Mouse (Mus musculus) neural tube, embryonic 14.5 days (tissue): ENCODE measurements at regions not wholly inside any gene's neighbourhood (a gene's known extent, or its start where the extent isn't known, plus 50 kb on each side); places are given as distances from the start of the nearest gene placed in this dataset.
A peak's percentile ranks its signal among the peaks of the same experiment; 100 is the strongest.

Experiments used
- ATAC-seq: fragments of 200-750 bp; cut with Nextera tagmentation; 2 replicates; pipeline ENCODE4 v1.8.0; 2017; ENCODE audit warnings: low read depth, mild to moderate bottlenecking, moderate TSS enrichment, moderate library complexity
- H3K27ac ChIP-seq: fragments of 300-500 bp; sonication (generic); 2 replicates; pipeline ENCODE4 v1.5.1; 2014; ENCODE audit warnings: low read depth, mild to moderate bottlenecking, control low read depth, low read length, moderate library complexity, mixed read lengths
- H3K27me3 ChIP-seq: fragments of 300-500 bp; sonication (generic); 2 replicates; pipeline ENCODE4 v1.6.1; 2014; ENCODE audit warnings: low read length; ENCODE audit not compliant: control insufficient read depth, insufficient read depth
- H3K36me3 ChIP-seq: fragments of 300-500 bp; sonication (generic); 2 replicates; pipeline ENCODE4 v1.6.1; 2014; ENCODE audit warnings: low read length, mixed read lengths; ENCODE audit not compliant: control insufficient read depth, insufficient read depth
- H3K4me1 ChIP-seq: fragments of 300-500 bp; sonication (generic); 2 replicates; pipeline ENCODE4 v1.6.1; 2014; ENCODE audit warnings: low read length; ENCODE audit not compliant: control insufficient read depth, insufficient read depth
- H3K4me2 ChIP-seq: fragments of 300-500 bp; sonication (generic); 2 replicates; pipeline ENCODE4 v1.6.1; 2014; ENCODE audit warnings: mild to moderate bottlenecking, low read depth, low read length, control low read depth
- H3K4me3 ChIP-seq: fragments of 300-500 bp; sonication (generic); 2 replicates; pipeline ENCODE4 v1.5.1; 2014; ENCODE audit warnings: low read depth, low read length, control low read depth, mixed read lengths
- H3K9ac ChIP-seq: fragments of 300-500 bp; sonication (generic); replicated peaks from 2 replicates; pipeline ENCODE4 v1.6.1; 2014; ENCODE audit warnings: low read depth, mild to moderate bottlenecking, control low read depth, low read length, mixed read lengths
- H3K9me3 ChIP-seq: fragments of 300-500 bp; sonication (generic); 2 replicates; pipeline ENCODE4 v1.6.1; 2016; ENCODE audit warnings: low read length; ENCODE audit not compliant: control insufficient read depth
- WGBS: fragments of 180-500 bp; shearing (Covaris S2); extraction: QIAGEN DNeasy Blood & Tissue Kit; methylation state at CpG from one replicate; pipeline ENCODE4 v1.1.7; 2014; 5-methylcytosine and 5-hydroxymethylcytosine counted together

GRCm38 (mm10) chr13:72938156-72938874, 309.7 kb downstream of the Irx2 start:
- Histone ChIP-seq H3K36me3 (no peaks in the 10 kb centered on the region), H3K27ac (no peak overlapping the region), H3K4me2 (no peak overlapping the region), H3K27me3 (no peaks in the 10 kb centered on the region), H3K4me1 (no peaks in the 10 kb centered on the region), H3K9me3 (no peaks in the 10 kb centered on the region), H3K9ac (no peak overlapping the region), H3K4me3 (no peak overlapping the region)
- ATAC-seq = no peak
- WGBS = 61% methylated on average over 13 of the region's 13 CpGs

GRCm38 (mm10) chr13:72947374-72948165, 312.7 kb upstream of the Irx4 start:
- no peaks in the 10 kb centered on the region for H3K9me3 ChIP-seq
- no peaks in the 10 kb centered on the region for H3K27me3 ChIP-seq
- no peak overlapping the region for H3K4me3 ChIP-seq
- no peak overlapping the region for H3K4me2 ChIP-seq
- H3K36me3 ChIP-seq = no peaks in the 10 kb centered on the region
- H3K9ac ChIP-seq = no peak overlapping the region
- WGBS = 64% methylated on average over 7 of the region's 7 CpGs
- ATAC-seq = no peak
- no peak overlapping the region for H3K27ac ChIP-seq
- H3K4me1 ChIP-seq = no peaks in the 10 kb centered on the region

- H3K27ac ChIP-seq = no peak overlapping the region
- no peaks in the 10 kb centered on the region for H3K27me3 ChIP-seq
- H3K36me3 ChIP-seq = no peaks in the 10 kb centered on the region
- H3K4me2 ChIP-seq = no peak overlapping the region
- ATAC-seq = peak; percentile 38
- WGBS = 15% methylated on average over 15 of the region's 15 CpGs
- 0 out of 2 replicates have a peak, but pooled peaks cover 5% of the 10 kb centered on the region for H3K4me1 ChIP-seq
- H3K9ac ChIP-seq = no peak overlapping the region
- no peaks in the 10 kb centered on the region for H3K9me3 ChIP-seq
- no peak overlapping the region for H3K4me3 ChIP-seq
These were observed 301.4 kb upstream of the Irx4 start for GRCm38 (mm10) chr13:72958616-72959518.

- H3K4me3 ChIP-seq = no peak overlapping the region
- no peak overlapping the region for H3K9ac ChIP-seq
- H3K27me3 ChIP-seq = no peaks in the 10 kb centered on the region
- H3K4me2 ChIP-seq = no peak overlapping the region
- H3K27ac ChIP-seq = no peak overlapping the region
- 0 out of 2 replicates have a peak, but pooled peaks cover 5% of the 10 kb centered on the region for H3K4me1 ChIP-seq
- no peaks in the 10 kb centered on the region for H3K9me3 ChIP-seq
- WGBS = 90% methylated on average over 3 of the region's 3 CpGs
- ATAC-seq = no peak
- H3K36me3 ChIP-seq = no peaks in the 10 kb centered on the region
These were observed 299.0 kb upstream of the Irx4 start for GRCm38 (mm10) chr13:72961291-72961690.

- H3K9ac ChIP-seq = no peak overlapping the region
- no peak for ATAC-seq
- H3K9me3 ChIP-seq = no peaks in the 10 kb centered on the region
- no peak overlapping the region for H3K4me2 ChIP-seq
- no peak overlapping the region for H3K27ac ChIP-seq
- H3K36me3 ChIP-seq = no peaks in the 10 kb centered on the region
- 92% methylated on average over 4 of the region's 4 CpGs for WGBS
- H3K4me3 ChIP-seq = no peak overlapping the region
- no peaks in the 10 kb centered on the region for H3K27me3 ChIP-seq
- H3K4me1 ChIP-seq = no peaks in the 10 kb centered on the region
These were observed 288.1 kb upstream of the Irx4 start for GRCm38 (mm10) chr13:72972165-72972564.

- Histone ChIP-seq H3K4me2 (no peak overlapping the region), H3K9me3 (no peaks in the 10 kb centered on the region), H3K4me3 (no peak overlapping the region), H3K9ac (no peak overlapping the region), H3K27me3 (no peaks in the 10 kb centered on the region), H3K36me3 (no peaks in the 10 kb centered on the region), H3K27ac (no peak overlapping the region), H3K4me1 (no peaks in the 10 kb centered on the region)
- ATAC-seq = no peak
- 50% methylated on average over 1 of the region's 1 CpGs for WGBS
These were observed 287.4 kb upstream of the Irx4 start for GRCm38 (mm10) chr13:72972894-72973293.

GRCm38 (mm10) chr13:72977213-72977612, 283.1 kb upstream of the Irx4 start:
- ATAC-seq = no peak
- 83% methylated on average over 6 of the region's 6 CpGs for WGBS
- no peaks in the 10 kb centered on the region for H3K36me3 ChIP-seq

GRCm38 (mm10) chr13:72977971-72978370, 282.3 kb upstream of the Irx4 start:
- no peaks in the 10 kb centered on the region for H3K27me3 ChIP-seq
- no peaks in the 10 kb centered on the region for H3K9me3 ChIP-seq
- H3K9ac ChIP-seq = no peak overlapping the region
- no peaks in the 10 kb centered on the region for H3K36me3 ChIP-seq
- ATAC-seq = no peak
- H3K4me1 ChIP-seq = no peaks in the 10 kb centered on the region
- WGBS = 88% methylated on average over 3 of the region's 3 CpGs
- no peak overlapping the region for H3K27ac ChIP-seq
- no peak overlapping the region for H3K4me2 ChIP-seq
- H3K4me3 ChIP-seq = no peak overlapping the region

More at GRCm38 (mm10) chr13:72977213-72977612, 283.1 kb upstream of the Irx4 start:
- Histone ChIP-seq H3K4me1 (no peaks in the 10 kb centered on the region), H3K9me3 (no peaks in the 10 kb centered on the region), H3K27ac (no peak overlapping the region), H3K9ac (no peak overlapping the region), H3K27me3 (no peaks in the 10 kb centered on the region), H3K4me3 (no peak overlapping the region), H3K4me2 (no peak overlapping the region)
